Mouse (Mus musculus) lung, postnatal 0 days (tissue): ENCODE results near the gene Dtx1. TPM values are rescaled to one million over a fixed set of nuclear protein-coding genes. Genes with fewer than 3 reads are reported as not detected.
A peak's percentile ranks its signal among the peaks of the same experiment; 100 is the strongest.

Experiments
- ATAC-seq: fragments of 200-750 bp; cut with Nextera tagmentation; 2 replicates; pipeline ENCODE4 v1.8.0; 2017; ENCODE audit warnings: moderate library complexity
- DNase-seq: peaks from one replicate; pipeline ENCODE4 v3.0.0-alpha.2; 2016; ENCODE audit warnings: low spot score
- H3K27ac ChIP-seq: fragments of 300-500 bp; sonication (generic); 2 replicates; pipeline ENCODE4 v1.5.1; 2014; ENCODE audit warnings: antibody characterized with exemption, mild to moderate bottlenecking, low read length, mixed read lengths
- H3K27me3 ChIP-seq: fragments of 300-500 bp; sonication (generic); replicated peaks from 2 replicates; pipeline ENCODE4 v1.6.1; 2014; ENCODE audit warnings: low read length, mixed read lengths; ENCODE audit not compliant: insufficient read depth
- H3K36me3 ChIP-seq: fragments of 300-500 bp; sonication (generic); 2 replicates; pipeline ENCODE4 v1.6.1; 2014; ENCODE audit warnings: low read length, mixed read lengths; ENCODE audit not compliant: insufficient read depth
- H3K4me1 ChIP-seq: fragments of 300-500 bp; sonication (generic); 2 replicates; pipeline ENCODE4 v1.6.1; 2014; ENCODE audit warnings: antibody characterized with exemption, low read depth, low read length, mixed read lengths; ENCODE audit not compliant: insufficient read depth
- H3K4me2 ChIP-seq: fragments of 300-500 bp; sonication (generic); replicated peaks from 2 replicates; pipeline ENCODE4 v1.6.1; 2014; ENCODE audit warnings: low read depth, mild to moderate bottlenecking, low read length, moderate library complexity, mixed read lengths
- H3K4me3 ChIP-seq: fragments of 300-500 bp; sonication (generic); 2 replicates; pipeline ENCODE4 v1.5.1; 2014; ENCODE audit warnings: low read depth, low read length
- H3K9ac ChIP-seq: fragments of 300-500 bp; sonication (generic); replicated peaks from 2 replicates; pipeline ENCODE4 v1.6.1; 2014; ENCODE audit warnings: low read depth, mild to moderate bottlenecking
- H3K9me3 ChIP-seq: fragments of 300-500 bp; sonication (generic); 2 replicates; pipeline ENCODE4 v1.6.1; 2016; ENCODE audit warnings: low read length, mixed read lengths
- CTCF ChIP-seq: IDR thresholded peaks from 2 replicates; pipeline ENCODE4 v1.5.1; 2016; ENCODE audit warnings: antibody characterized with exemption, mild to moderate bottlenecking
- EP300 ChIP-seq: IDR thresholded peaks from 2 replicates; pipeline ENCODE4 v1.6.1; 2016; ENCODE audit warnings: antibody characterized with exemption, mild to moderate bottlenecking, control low read depth
- WGBS: fragments of 180-500 bp; shearing (Covaris S2); extraction: QIAGEN DNeasy Blood & Tissue Kit; methylation state at CpG from one replicate; pipeline ENCODE4 v1.1.7; 2014; 5-methylcytosine and 5-hydroxymethylcytosine counted together
- polyA plus RNA-seq: library from polyadenylated mRNA; unstranded; fragments of >200 nt; fragmentation: Nextera tagmentation; extraction: Ambion mirVana; gene quantifications from 2 replicates; pipeline ENCODE4 v1.2.1, GENCODE M21; 2015

The Dtx1 gene
- polyA plus RNA-seq, 1 experiment from 2014 or later, result 0.48 TPM

- peaks cover 6% of the 10 kb centered on the region for H3K4me1 ChIP-seq
- H3K4me3 ChIP-seq, result peak overlapping the region; percentile 29; the same call in 1 of the 2 replicates
- peaks cover 36% of the 10 kb centered on the region for H3K27me3 ChIP-seq
- DNase-seq, result no peak
- H3K9ac ChIP-seq, result no peak overlapping the region
- TF ChIP-seq CTCF, result no peak
- TF ChIP-seq EP300, result no peak
- 5% methylated on average over 21 of the region's 21 CpGs for WGBS
- no peak overlapping the region for H3K27ac ChIP-seq
- peak overlapping the region; percentile 40 for H3K4me2 ChIP-seq
- H3K36me3 ChIP-seq, result no peaks in the 10 kb centered on the region
- H3K9me3 ChIP-seq, result no peaks in the 10 kb centered on the region
- ATAC-seq, result peak; percentile 25
Measured at GRCm38 (mm10) chr5:120649374-120649933, 62.3 kb downstream of the Dtx1 start.

- H3K27me3 ChIP-seq, result peaks cover 36% of the 10 kb centered on the region
Measured at GRCm38 (mm10) chr5:120648569-120649373, 63.0 kb downstream of the Dtx1 start, which contains the start of gene Rasal1. Gene Rasal1 (plus strand): TSS chr5:120648812.

DNA sequence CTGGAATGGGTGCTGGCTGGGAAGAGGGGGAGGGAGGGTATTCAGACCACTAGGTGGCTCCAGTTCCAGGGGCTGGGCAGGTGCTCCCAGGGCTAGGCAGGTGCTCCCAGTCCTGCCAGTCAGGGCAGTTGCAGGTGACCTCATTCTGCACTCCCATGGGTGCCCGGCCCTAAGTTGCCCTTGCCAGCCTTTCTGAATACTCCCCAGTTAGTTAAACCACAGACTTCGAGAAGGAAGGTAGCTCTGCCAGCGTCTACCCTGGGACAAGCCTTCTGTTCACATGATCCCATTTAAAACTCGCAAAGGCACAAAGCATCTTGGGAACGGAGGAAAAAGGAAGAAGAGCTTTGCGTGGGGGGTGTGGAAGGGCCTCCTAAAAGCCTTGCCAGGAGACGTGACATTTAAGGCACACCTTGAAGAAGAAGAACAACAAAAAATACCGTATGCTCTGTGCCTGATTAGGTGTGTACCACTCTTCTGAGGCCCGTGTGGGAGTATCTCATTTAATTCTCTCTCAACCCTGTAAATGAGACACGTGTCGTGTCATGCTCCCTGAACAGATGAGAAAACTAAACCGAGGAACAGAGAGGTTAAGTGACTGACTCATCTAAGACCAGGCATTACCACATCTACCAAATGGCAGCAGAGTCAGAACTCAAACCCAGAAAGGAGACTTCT, 63.8 kb downstream of the Dtx1 start:
- no peaks in the 10 kb centered on the region for H3K9me3 ChIP-seq
- H3K27ac ChIP-seq, result no peak overlapping the region
- peaks cover 6% of the 10 kb centered on the region for H3K4me1 ChIP-seq
- no peak overlapping the region for H3K9ac ChIP-seq
- DNase-seq (no peak), ATAC-seq (no peak)
- H3K27me3 ChIP-seq, result peaks cover 36% of the 10 kb centered on the region
- H3K4me3 ChIP-seq, result no peak overlapping the region
- no peaks in the 10 kb centered on the region for H3K36me3 ChIP-seq
- TF ChIP-seq CTCF (peak; percentile 11; the same call in 1 of the 2 replicates), EP300 (no peak)
- H3K4me2 ChIP-seq, result peak overlapping the region; percentile 40; the same call in 1 of the 2 replicates
- WGBS, result 32% methylated on average over 12 of the region's 12 CpGs

More at GRCm38 (mm10) chr5:120648569-120649373, 63.0 kb downstream of the Dtx1 start, which contains the start of gene Rasal1:
- no peak within 1 kb of the TSS for H3K9ac ChIP-seq
- H3K27ac ChIP-seq, result no peak within 1 kb of the TSS
- 1% methylated on average over 37 of the region's 53 CpGs for WGBS
- H3K4me1 ChIP-seq, result peaks cover 6% of the 10 kb centered on the region
- DNase-seq, result peak; percentile 40
- ATAC-seq, result peak; percentile 55
- peak within 1 kb of the TSS; percentile 40 for H3K4me2 ChIP-seq
- no peaks in the 10 kb centered on the region for H3K9me3 ChIP-seq
- peak within 1 kb of the TSS; percentile 29 for H3K4me3 ChIP-seq
- no peak for TF ChIP-seq EP300
- peak; percentile 56 for TF ChIP-seq CTCF
- H3K36me3 ChIP-seq, result no peaks in the 10 kb centered on the region

- Histone ChIP-seq H3K36me3 (no peaks in the 10 kb centered on the region), H3K4me3 (no peak overlapping the region), H3K27ac (no peak overlapping the region), H3K4me1 (peaks cover 6% of the 10 kb centered on the region), H3K9me3 (no peaks in the 10 kb centered on the region), H3K4me2 (no peak overlapping the region), H3K27me3 (peaks cover 36% of the 10 kb centered on the region), H3K9ac (no peak overlapping the region)
- 61% methylated on average over 4 of the region's 4 CpGs for WGBS
- DNase-seq, result no peak
- TF ChIP-seq EP300 (no peak), CTCF (no peak)
- ATAC-seq, result no peak
Measured at GRCm38 (mm10) chr5:120647361-120647760, 64.4 kb downstream of the Dtx1 start.

GRCm38 (mm10) chr5:120645851-120646250, 65.9 kb downstream of the Dtx1 start:
- DNase-seq (no peak), ATAC-seq (no peak)
- H3K9ac ChIP-seq, result no peak overlapping the region
- no peak overlapping the region for H3K4me2 ChIP-seq
- no peaks in the 10 kb centered on the region for H3K9me3 ChIP-seq
- H3K27ac ChIP-seq, result no peak overlapping the region
- H3K4me3 ChIP-seq, result no peak overlapping the region
- H3K27me3 ChIP-seq, result peaks cover 34% of the 10 kb centered on the region
- no peaks in the 10 kb centered on the region for H3K36me3 ChIP-seq
- 37% methylated on average over 6 of the region's 6 CpGs for WGBS
- H3K4me1 ChIP-seq, result peaks cover 6% of the 10 kb centered on the region
- TF ChIP-seq EP300 (no peak), CTCF (no peak)

- ATAC-seq (no peak), DNase-seq (no peak)
- H3K9ac ChIP-seq, result no peak overlapping the region
- no peak overlapping the region for H3K4me3 ChIP-seq
- H3K36me3 ChIP-seq, result no peaks in the 10 kb centered on the region
- H3K27me3 ChIP-seq, result peaks cover 19% of the 10 kb centered on the region
- peaks cover 6% of the 10 kb centered on the region for H3K4me1 ChIP-seq
- TF ChIP-seq EP300, result no peak
- no peak for TF ChIP-seq CTCF
- no peaks in the 10 kb centered on the region for H3K9me3 ChIP-seq
- WGBS, result 70% methylated on average over 3 of the region's 3 CpGs
- H3K27ac ChIP-seq, result no peak overlapping the region
- no peak overlapping the region for H3K4me2 ChIP-seq
Measured at GRCm38 (mm10) chr5:120644227-120644626, 67.5 kb downstream of the Dtx1 start.
